8 mouse cellular contexts compared by ENCODE assay signal in the genomic region with DNA sequence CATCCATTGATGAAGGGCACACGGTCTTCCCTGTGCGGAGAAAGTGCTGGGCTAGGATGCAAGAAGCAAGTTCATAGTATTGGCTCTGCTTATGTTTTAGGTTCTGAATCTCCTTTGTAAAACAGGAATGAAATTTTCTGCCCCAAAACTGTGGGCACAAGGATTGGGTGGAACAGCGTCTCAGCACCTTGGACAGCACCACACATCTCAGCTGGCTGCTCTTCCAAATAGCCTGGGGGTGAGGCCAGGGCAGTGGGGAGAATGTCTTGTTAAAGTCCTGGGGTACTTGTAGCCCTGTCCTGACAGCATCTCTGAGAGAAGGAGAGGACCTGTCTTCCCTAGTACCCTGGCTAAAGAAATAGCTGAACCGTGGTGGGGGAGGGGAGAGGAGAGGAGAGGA.
DNase-seq lines count a peak whose midpoint lies in the region; ATAC-seq and TF ChIP-seq lines count a peak whose summit lies in the region.

No protein-coding gene starts in this region.

- H3K27me3 ChIP-seq in liver, adult 2 months (ENCODE audit: control insufficient read depth, insufficient read depth, low read length): no peaks in the 10 kb centered on the region
- no peaks in the 10 kb centered on the region for H3K27me3 ChIP-seq in liver, embryonic 11.5 days (replicated peaks; ENCODE audit: control insufficient read depth, insufficient read depth, low read length)
- H3K27me3 ChIP-seq in liver, postnatal 0 days (ENCODE audit: insufficient read depth, low read length): no peaks in the 10 kb centered on the region

- no peaks in the 10 kb centered on the region; the same call in 1 of the 2 replicates for H3K4me1 ChIP-seq in liver, adult 2 months (ENCODE audit: control insufficient read depth, insufficient read depth, low read length)
- 0 out of 2 replicates have a peak, but pooled peaks cover 2% of the 10 kb centered on the region for H3K4me1 ChIP-seq in liver, embryonic 11.5 days (replicated peaks; ENCODE audit: control insufficient read depth, insufficient read depth, low read length)
- H3K4me1 ChIP-seq in liver, postnatal 0 days (ENCODE audit: insufficient read depth): peaks cover 4% of the 10 kb centered on the region; the same call in 1 of the 2 replicates

- no peak overlapping the region for H3K27ac ChIP-seq in liver, adult 2 months (replicated peaks; ENCODE audit: insufficient read depth, low read depth, low read length)
- no peak overlapping the region for H3K27ac ChIP-seq in liver, embryonic 11.5 days (ENCODE audit: low read depth, low read length)
- no peak overlapping the region for H3K27ac ChIP-seq in liver, postnatal 0 days (ENCODE audit: low read depth)

- peak; percentile 30 for DNase-seq in CD4-positive, CD25-positive, alpha-beta regulatory T cell, adult 2 months (ENCODE audit: low read depth, low spot score)
- DNase-seq in liver, adult 2 months (ENCODE audit: extremely low read depth, low read depth, low spot score): peak; percentile 2
- no peak for DNase-seq in liver, embryonic 11.5 days (ENCODE audit: low spot score)
- DNase-seq in adrenal gland, postnatal 36 days: peak; percentile 37 to 59
- peak; percentile 55 for DNase-seq in liver, postnatal 0 days
- DNase-seq in frontal cortex, postnatal 10 days (ENCODE audit: low spot score in 2 of 2): no peak
- DNase-seq in right cerebral cortex, postnatal 10 days (ENCODE audit: low spot score in 2 of 2): no peak

- TF ChIP-seq CTCF in liver, adult 2 months (IDR thresholded peaks at IDR 0.05; ENCODE audit: low read depth, low read length): no peak
- TF ChIP-seq CTCF in liver, postnatal 0 days (IDR thresholded peaks at IDR 0.05; ENCODE audit: low read depth): no peak

- no peak overlapping the region for H3K4me2 ChIP-seq in liver, embryonic 11.5 days
- H3K4me2 ChIP-seq in liver, postnatal 0 days (ENCODE audit: low read depth, low read length): no peak overlapping the region

- no peak overlapping the region for H3K9ac ChIP-seq in liver, adult 2 months (ENCODE audit: low read depth, low read length)
- no peak overlapping the region for H3K9ac ChIP-seq in liver, embryonic 11.5 days (ENCODE audit: low read depth, low read length)
- H3K9ac ChIP-seq in liver, postnatal 0 days (replicated peaks): no peak overlapping the region

- no peaks in the 10 kb centered on the region for H3K9me3 ChIP-seq in liver, embryonic 11.5 days (ENCODE audit: control insufficient read depth, low read length)
- no peaks in the 10 kb centered on the region for H3K9me3 ChIP-seq in liver, postnatal 0 days (ENCODE audit: low read length)

- no peaks in the 10 kb centered on the region for H3K36me3 ChIP-seq in liver, adult 2 months (ENCODE audit: control insufficient read depth, insufficient read depth, low read length)
- no peaks in the 10 kb centered on the region for H3K36me3 ChIP-seq in liver, embryonic 11.5 days (ENCODE audit: control insufficient read depth, insufficient read depth, low read length)
- H3K36me3 ChIP-seq in liver, postnatal 0 days (replicated peaks; ENCODE audit: insufficient read depth, low read length): no peaks in the 10 kb centered on the region

- WGBS in liver, adult 2 months: 30% methylated on average over 4 of the region's 4 CpGs
- WGBS in liver, embryonic 11.5 days: 27% methylated on average over 4 of the region's 4 CpGs
- WGBS in liver, postnatal 0 days (ENCODE audit: insufficient replicate concordance): 29% methylated on average over 4 of the region's 4 CpGs

- H3K4me3 ChIP-seq in liver, adult 2 months (ENCODE audit: insufficient read depth, low read depth, low read length): no peak overlapping the region
- H3K4me3 ChIP-seq in liver, embryonic 11.5 days (ENCODE audit: low read depth, low read length): no peak overlapping the region
- no peak overlapping the region for H3K4me3 ChIP-seq in liver, postnatal 0 days (ENCODE audit: low read depth, low read length)

- H3K79me2 ChIP-seq in liver, adult 2 months (ENCODE audit: control insufficient read depth, insufficient read depth, low read length): no peaks in the 10 kb centered on the region

- TF ChIP-seq EP300 in liver, postnatal 0 days (IDR thresholded peaks at IDR 0.05; ENCODE audit: low read depth): no peak

- no peak for TF ChIP-seq POLR2A in liver, adult 2 months (IDR thresholded peaks at IDR 0.05; ENCODE audit: extremely low read depth, insufficient read depth, low read length)

- ATAC-seq in CD4-positive, CD25-positive, alpha-beta regulatory T cell, adult 4 months: no peak
- ATAC-seq in liver, embryonic 11.5 days (replicated peaks; ENCODE audit: low FRiP score): no peak
- no peak for ATAC-seq in liver, postnatal 0 days

Comparison
In these comparisons a context has a peak if more than half of its experiments do, and no peak if none do; other contexts are left out.
1. DNase-seq: peak in CD4-positive, CD25-positive, alpha-beta regulatory T cell, adult 2 months (single experiment), liver, adult 2 months (single experiment), adrenal gland, postnatal 36 days (2 of 2) and liver, postnatal 0 days (single experiment); none in liver, embryonic 11.5 days (single experiment), frontal cortex, postnatal 10 days (0 of 2) and right cerebral cortex, postnatal 10 days (0 of 2).